Mouse (Mus musculus): ENCODE results near the gene Plxna4. TPM values are rescaled to one million over a fixed set of nuclear protein-coding genes. Genes with fewer than 3 reads are reported as not detected.

Gene Plxna4
- polyA plus RNA-seq, 1 experiment from 2014 or later = 3.5 TPM

- no peaks in the 10 kb centered on the region for H3K4me1 ChIP-seq (replicated peaks; ENCODE audit: control insufficient read depth, insufficient read depth, low read length)
- no peaks in the 10 kb centered on the region for H3K27me3 ChIP-seq (ENCODE audit: control insufficient read depth, insufficient read depth, low read length)
- no peak overlapping the region for H3K4me3 ChIP-seq (ENCODE audit: low read depth, low read length)
- H3K9ac ChIP-seq (ENCODE audit: low read length) = no peak overlapping the region
- WGBS = 61% methylated on average over 2 of the region's 2 CpGs
- no peak overlapping the region for H3K27ac ChIP-seq (ENCODE audit: low read depth, low read length)
- no peak overlapping the region for H3K4me2 ChIP-seq (ENCODE audit: low read depth, low read length, severe bottlenecking)
- ATAC-seq (replicated peaks; ENCODE audit: low FRiP score) (no peak), DNase-seq (ENCODE audit: low spot score) (peak; percentile 58)
- no peaks in the 10 kb centered on the region for H3K9me3 ChIP-seq (ENCODE audit: control insufficient read depth, low read length)
- H3K36me3 ChIP-seq (ENCODE audit: control insufficient read depth, insufficient read depth, low read length) = no peaks in the 10 kb centered on the region
Measured at GRCm38 (mm10) chr6:32479193-32479758, 108.7 kb downstream of the Plxna4 start.

GRCm38 (mm10) chr6:32475958-32476357 lies 112.0 kb downstream of the Plxna4 start:
- H3K36me3 ChIP-seq (ENCODE audit: control insufficient read depth, insufficient read depth, low read length) = no peaks in the 10 kb centered on the region
- DNase-seq (ENCODE audit: low spot score) = no peak
- H3K9me3 ChIP-seq (ENCODE audit: control insufficient read depth, low read length) = no peaks in the 10 kb centered on the region
- ATAC-seq (replicated peaks; ENCODE audit: low FRiP score) = no peak
- H3K4me2 ChIP-seq (ENCODE audit: low read depth, low read length, severe bottlenecking) = no peak overlapping the region
- H3K4me3 ChIP-seq (ENCODE audit: low read depth, low read length) = no peak overlapping the region
- no peaks in the 10 kb centered on the region for H3K4me1 ChIP-seq (replicated peaks; ENCODE audit: control insufficient read depth, insufficient read depth, low read length)
- H3K27ac ChIP-seq (ENCODE audit: low read depth, low read length) = no peak overlapping the region
- H3K9ac ChIP-seq (ENCODE audit: low read length) = no peak overlapping the region
- H3K27me3 ChIP-seq (ENCODE audit: control insufficient read depth, insufficient read depth, low read length) = no peaks in the 10 kb centered on the region
- 99% methylated on average over 4 of the region's 4 CpGs for WGBS

GRCm38 (mm10) chr6:32472062-32472461 lies 115.9 kb downstream of the Plxna4 start:
- Histone ChIP-seq H3K27me3 (ENCODE audit: control insufficient read depth, insufficient read depth, low read length) (no peaks in the 10 kb centered on the region), H3K36me3 (ENCODE audit: control insufficient read depth, insufficient read depth, low read length) (no peaks in the 10 kb centered on the region), H3K9me3 (ENCODE audit: control insufficient read depth, low read length) (no peaks in the 10 kb centered on the region), H3K27ac (ENCODE audit: low read depth, low read length) (no peak overlapping the region), H3K4me1 (replicated peaks; ENCODE audit: control insufficient read depth, insufficient read depth, low read length) (no peaks in the 10 kb centered on the region), H3K9ac (ENCODE audit: low read length) (no peak overlapping the region), H3K4me2 (ENCODE audit: low read depth, low read length, severe bottlenecking) (no peak overlapping the region), H3K4me3 (ENCODE audit: low read depth, low read length) (no peak overlapping the region)
- no peak for ATAC-seq (replicated peaks; ENCODE audit: low FRiP score)
- 79% methylated on average over 5 of the region's 5 CpGs for WGBS
- DNase-seq (ENCODE audit: low spot score) = no peak

GRCm38 (mm10) chr6:32471639-32472038 lies 116.4 kb downstream of the Plxna4 start:
- Histone ChIP-seq H3K4me2 (ENCODE audit: low read depth, low read length, severe bottlenecking) (no peak overlapping the region), H3K27ac (ENCODE audit: low read depth, low read length) (no peak overlapping the region), H3K9ac (ENCODE audit: low read length) (no peak overlapping the region), H3K4me3 (ENCODE audit: low read depth, low read length) (no peak overlapping the region), H3K4me1 (replicated peaks; ENCODE audit: control insufficient read depth, insufficient read depth, low read length) (no peaks in the 10 kb centered on the region), H3K36me3 (ENCODE audit: control insufficient read depth, insufficient read depth, low read length) (no peaks in the 10 kb centered on the region), H3K9me3 (ENCODE audit: control insufficient read depth, low read length) (no peaks in the 10 kb centered on the region), H3K27me3 (ENCODE audit: control insufficient read depth, insufficient read depth, low read length) (no peaks in the 10 kb centered on the region)
- ATAC-seq (replicated peaks; ENCODE audit: low FRiP score) (no peak), DNase-seq (ENCODE audit: low spot score) (no peak)
- WGBS = 81% methylated on average over 3 of the region's 3 CpGs

- DNase-seq (ENCODE audit: low spot score) (no peak), ATAC-seq (replicated peaks; ENCODE audit: low FRiP score) (no peak)
- H3K27me3 ChIP-seq (ENCODE audit: control insufficient read depth, insufficient read depth, low read length) = no peaks in the 10 kb centered on the region
- H3K27ac ChIP-seq (ENCODE audit: low read depth, low read length) = no peak overlapping the region
- H3K36me3 ChIP-seq (ENCODE audit: control insufficient read depth, insufficient read depth, low read length) = no peaks in the 10 kb centered on the region
- H3K4me1 ChIP-seq (replicated peaks; ENCODE audit: control insufficient read depth, insufficient read depth, low read length) = no peaks in the 10 kb centered on the region
- WGBS = 63% methylated on average over 5 of the region's 5 CpGs
- H3K9me3 ChIP-seq (ENCODE audit: control insufficient read depth, low read length) = no peaks in the 10 kb centered on the region
- H3K4me3 ChIP-seq (ENCODE audit: low read depth, low read length) = no peak overlapping the region
- no peak overlapping the region for H3K9ac ChIP-seq (ENCODE audit: low read length)
- H3K4me2 ChIP-seq (ENCODE audit: low read depth, low read length, severe bottlenecking) = no peak overlapping the region
Measured at GRCm38 (mm10) chr6:32469196-32469595, 118.8 kb downstream of the Plxna4 start.

GRCm38 (mm10) chr6:32465129-32465528 lies 122.9 kb downstream of the Plxna4 start:
- Histone ChIP-seq H3K9ac (ENCODE audit: low read length) (no peak overlapping the region), H3K36me3 (ENCODE audit: control insufficient read depth, insufficient read depth, low read length) (no peaks in the 10 kb centered on the region), H3K4me2 (ENCODE audit: low read depth, low read length, severe bottlenecking) (no peak overlapping the region), H3K4me3 (ENCODE audit: low read depth, low read length) (no peak overlapping the region), H3K27ac (ENCODE audit: low read depth, low read length) (no peak overlapping the region), H3K9me3 (ENCODE audit: control insufficient read depth, low read length) (no peaks in the 10 kb centered on the region), H3K4me1 (replicated peaks; ENCODE audit: control insufficient read depth, insufficient read depth, low read length) (no peaks in the 10 kb centered on the region), H3K27me3 (ENCODE audit: control insufficient read depth, insufficient read depth, low read length) (no peaks in the 10 kb centered on the region)
- DNase-seq (ENCODE audit: low spot score) (no peak), ATAC-seq (replicated peaks; ENCODE audit: low FRiP score) (no peak)
- WGBS = 86% methylated on average over 8 of the region's 8 CpGs

- WGBS = 70% methylated on average over 8 of the region's 8 CpGs
- Histone ChIP-seq H3K36me3 (ENCODE audit: control insufficient read depth, insufficient read depth, low read length) (no peaks in the 10 kb centered on the region), H3K27ac (ENCODE audit: low read depth, low read length) (no peak overlapping the region), H3K4me2 (ENCODE audit: low read depth, low read length, severe bottlenecking) (no peak overlapping the region), H3K9me3 (ENCODE audit: control insufficient read depth, low read length) (no peaks in the 10 kb centered on the region), H3K4me1 (replicated peaks; ENCODE audit: control insufficient read depth, insufficient read depth, low read length) (no peaks in the 10 kb centered on the region), H3K9ac (ENCODE audit: low read length) (no peak overlapping the region), H3K4me3 (ENCODE audit: low read depth, low read length) (no peak overlapping the region), H3K27me3 (ENCODE audit: control insufficient read depth, insufficient read depth, low read length) (no peaks in the 10 kb centered on the region)
- no peak for ATAC-seq (replicated peaks; ENCODE audit: low FRiP score)
- no peak for DNase-seq (ENCODE audit: low spot score)
Measured at GRCm38 (mm10) chr6:32464637-32465036, 123.4 kb downstream of the Plxna4 start.

- H3K4me3 ChIP-seq (ENCODE audit: low read depth, low read length) = no peak overlapping the region
- WGBS = 78% methylated on average over 4 of the region's 4 CpGs
- no peak overlapping the region for H3K4me2 ChIP-seq (ENCODE audit: low read depth, low read length, severe bottlenecking)
- H3K27ac ChIP-seq (ENCODE audit: low read depth, low read length) = no peak overlapping the region
- H3K9me3 ChIP-seq (ENCODE audit: control insufficient read depth, low read length) = no peaks in the 10 kb centered on the region
- H3K9ac ChIP-seq (ENCODE audit: low read length) = no peak overlapping the region
- H3K4me1 ChIP-seq (replicated peaks; ENCODE audit: control insufficient read depth, insufficient read depth, low read length) = no peaks in the 10 kb centered on the region
- no peaks in the 10 kb centered on the region for H3K27me3 ChIP-seq (ENCODE audit: control insufficient read depth, insufficient read depth, low read length)
- H3K36me3 ChIP-seq (ENCODE audit: control insufficient read depth, insufficient read depth, low read length) = no peaks in the 10 kb centered on the region
- no peak for ATAC-seq (replicated peaks; ENCODE audit: low FRiP score)
- no peak for DNase-seq (ENCODE audit: low spot score)
Measured at GRCm38 (mm10) chr6:32464046-32464445, 123.9 kb downstream of the Plxna4 start.

GRCm38 (mm10) chr6:32460400-32460799 lies 127.6 kb downstream of the Plxna4 start:
- Histone ChIP-seq H3K4me2 (ENCODE audit: low read depth, low read length, severe bottlenecking) (no peak overlapping the region), H3K27me3 (ENCODE audit: control insufficient read depth, insufficient read depth, low read length) (no peaks in the 10 kb centered on the region), H3K4me3 (ENCODE audit: low read depth, low read length) (no peak overlapping the region), H3K36me3 (ENCODE audit: control insufficient read depth, insufficient read depth, low read length) (no peaks in the 10 kb centered on the region), H3K27ac (ENCODE audit: low read depth, low read length) (no peak overlapping the region), H3K9ac (ENCODE audit: low read length) (no peak overlapping the region), H3K9me3 (ENCODE audit: control insufficient read depth, low read length) (no peaks in the 10 kb centered on the region), H3K4me1 (replicated peaks; ENCODE audit: control insufficient read depth, insufficient read depth, low read length) (no peaks in the 10 kb centered on the region)
- 86% methylated on average over 8 of the region's 8 CpGs for WGBS
- no peak for DNase-seq (ENCODE audit: low spot score)
- no peak for ATAC-seq (replicated peaks; ENCODE audit: low FRiP score)

Data from forebrain, embryonic 11.5 days (tissue).